Mouse (Mus musculus): ENCODE measurements around the gene Wars. TPM values are rescaled to one million over a fixed set of nuclear protein-coding genes. Genes with fewer than 3 reads are reported as not detected.

Gene Wars
- polyA plus RNA-seq, 2 experiments, result 19.4 to 27.8 TPM

DNA sequence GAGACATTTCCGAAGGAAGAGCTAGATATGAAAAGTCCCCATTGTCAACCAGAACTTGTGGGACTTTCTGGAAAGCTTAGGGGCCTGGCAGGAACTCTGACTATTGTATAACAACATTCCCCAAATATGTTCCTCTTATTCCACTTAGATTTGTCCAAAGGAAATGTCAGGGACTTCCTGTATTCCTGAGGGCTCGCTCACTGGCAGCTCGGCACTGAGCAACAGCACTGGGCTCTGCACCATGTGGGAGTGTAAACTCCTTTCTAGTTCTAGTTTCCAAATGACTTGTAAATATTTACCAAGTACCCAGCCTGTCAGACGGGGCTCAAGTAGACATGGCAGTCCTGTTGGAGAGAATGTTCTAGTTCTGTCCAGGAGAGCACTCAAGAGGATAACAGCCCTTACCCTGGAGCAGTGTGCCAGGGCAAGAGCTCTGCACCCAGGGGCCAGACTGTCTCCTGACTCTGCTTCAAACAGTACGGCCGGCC is 28.9 kb downstream of the Wars start:
- Histone ChIP-seq H3K4me3 (ENCODE audit: insufficient read depth in 1 of 2, low read depth in 2 of 2, low read length in 2 of 2) (no peak overlapping the region), H3K9ac (replicated peaks) (no peak overlapping the region), H3K27me3 (ENCODE audit: control insufficient read depth, insufficient read depth, low read length) (no peaks in the 10 kb centered on the region), H3K36me3 (replicated peaks; ENCODE audit: control insufficient read depth, insufficient read depth, low read depth) (peaks cover 13% of the 10 kb centered on the region), H3K9me3 (ENCODE audit: control insufficient read depth, low read length) (no peaks in the 10 kb centered on the region), H3K27ac (no peak overlapping the region), H3K4me1 (replicated peaks; ENCODE audit: control insufficient read depth in 2 of 2, insufficient read depth in 2 of 2, low read length in 1 of 2) (no peaks in the 10 kb centered on the region), H3K4me2 (ENCODE audit: low read depth) (no peak overlapping the region)
- 73% methylated on average over 6 of the region's 6 CpGs for WGBS (ENCODE audit: insufficient replicate concordance)
- no peak for TF ChIP-seq EP300 (IDR thresholded peaks at IDR 0.05; ENCODE audit: low read depth)
- TF ChIP-seq CTCF (IDR thresholded peaks at IDR 0.05; ENCODE audit: low read depth), result no peak
- no peak for ATAC-seq (ENCODE audit: insufficient read depth)
- no peak for DNase-seq (ENCODE audit: low read depth in 3 of 3, low spot score in 3 of 3)

DNA sequence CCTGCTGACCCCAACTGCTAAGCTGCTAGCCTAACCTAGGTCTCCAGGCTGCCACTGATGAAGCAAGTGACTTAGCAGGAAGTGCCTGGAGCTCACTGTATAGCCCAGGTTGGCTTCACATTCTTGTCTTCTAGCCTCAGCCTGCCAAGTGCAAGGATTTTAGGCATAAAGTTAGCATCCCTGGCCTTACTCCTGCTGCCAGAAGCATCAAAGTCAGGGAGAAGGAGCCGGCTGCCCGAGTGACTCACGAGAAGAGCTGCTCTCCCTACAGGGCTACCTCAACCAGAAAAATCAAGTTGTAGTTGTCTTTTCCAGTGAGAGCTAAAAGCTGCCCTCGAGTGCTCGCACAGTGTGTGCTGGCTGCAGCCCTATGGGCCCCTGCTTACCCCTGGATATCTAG is 35.5 kb downstream of the Wars start:
- H3K27ac ChIP-seq, result no peak overlapping the region
- H3K9ac ChIP-seq (replicated peaks), result no peak overlapping the region
- TF ChIP-seq CTCF (IDR thresholded peaks at IDR 0.05; ENCODE audit: low read depth), result no peak
- no peak for TF ChIP-seq EP300 (IDR thresholded peaks at IDR 0.05; ENCODE audit: low read depth)
- peaks cover 1% of the 10 kb centered on the region for H3K36me3 ChIP-seq (replicated peaks; ENCODE audit: control insufficient read depth, insufficient read depth, low read depth)
- ATAC-seq (ENCODE audit: insufficient read depth) (no peak), DNase-seq (ENCODE audit: low read depth in 3 of 3, low spot score in 3 of 3) (no peak)
- H3K4me1 ChIP-seq (replicated peaks; ENCODE audit: control insufficient read depth in 2 of 2, insufficient read depth in 2 of 2, low read length in 1 of 2), result 0 out of 4 replicates have a peak, but pooled peaks cover 0 to 1% of the 10 kb centered on the region in 2 experiments
- no peak overlapping the region for H3K4me3 ChIP-seq (ENCODE audit: insufficient read depth in 1 of 2, low read depth in 2 of 2, low read length in 2 of 2)
- WGBS (ENCODE audit: insufficient replicate concordance), result 70% methylated on average over 5 of the region's 5 CpGs
- H3K27me3 ChIP-seq (ENCODE audit: control insufficient read depth, insufficient read depth, low read length), result no peaks in the 10 kb centered on the region
- H3K4me2 ChIP-seq (ENCODE audit: low read depth), result no peak overlapping the region
- no peaks in the 10 kb centered on the region for H3K9me3 ChIP-seq (ENCODE audit: control insufficient read depth, low read length)

DNA sequence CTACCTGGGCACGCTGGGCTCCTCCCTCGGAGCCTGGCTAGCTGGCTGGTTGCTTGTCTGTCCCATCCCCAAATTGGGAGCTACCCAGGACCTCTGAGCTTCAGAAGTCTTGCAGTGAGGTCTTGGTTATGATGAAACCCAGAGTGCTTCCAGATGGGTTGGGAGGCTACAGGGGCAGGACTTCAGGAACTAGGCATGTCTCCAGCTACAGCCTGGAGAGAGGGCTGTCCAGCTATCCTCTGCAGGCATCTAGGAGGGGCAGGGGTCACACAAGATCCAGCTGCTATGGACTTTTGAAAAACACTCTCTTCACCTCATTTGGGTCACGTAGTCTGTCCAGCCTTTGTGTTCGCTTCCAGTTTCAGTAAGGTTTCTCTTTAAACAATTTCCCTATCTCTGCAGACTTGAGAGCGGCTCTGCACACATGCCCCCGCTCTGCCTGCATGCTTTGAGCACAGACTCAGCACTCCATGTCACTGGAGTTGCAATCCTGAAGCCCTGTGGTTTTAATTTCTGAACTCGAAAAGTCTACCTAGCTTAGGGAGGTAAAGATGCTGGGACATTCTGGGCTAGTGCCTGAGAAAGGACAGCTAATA is 36.3 kb downstream of the Wars start:
- Histone ChIP-seq H3K27ac (no peak overlapping the region), H3K4me2 (ENCODE audit: low read depth) (no peak overlapping the region), H3K9me3 (ENCODE audit: control insufficient read depth, low read length) (no peaks in the 10 kb centered on the region), H3K4me3 (ENCODE audit: insufficient read depth in 1 of 2, low read depth in 2 of 2, low read length in 2 of 2) (no peak overlapping the region), H3K27me3 (ENCODE audit: control insufficient read depth, insufficient read depth, low read length) (no peaks in the 10 kb centered on the region), H3K36me3 (replicated peaks; ENCODE audit: control insufficient read depth, insufficient read depth, low read depth) (no peaks in the 10 kb centered on the region; the same call in none of the 2 replicates), H3K4me1 (replicated peaks; ENCODE audit: control insufficient read depth in 2 of 2, insufficient read depth in 2 of 2, low read length in 1 of 2) (0 out of 4 replicates have a peak, but pooled peaks cover 0 to 1% of the 10 kb centered on the region in 2 experiments), H3K9ac (replicated peaks) (no peak overlapping the region)
- DNase-seq (ENCODE audit: low read depth in 3 of 3, low spot score in 3 of 3), result no peak
- TF ChIP-seq CTCF (IDR thresholded peaks at IDR 0.05; ENCODE audit: low read depth) (no peak), EP300 (IDR thresholded peaks at IDR 0.05; ENCODE audit: low read depth) (no peak)
- ATAC-seq (ENCODE audit: insufficient read depth), result no peak
- WGBS (ENCODE audit: insufficient replicate concordance), result 71% methylated on average over 7 of the region's 7 CpGs

DNA sequence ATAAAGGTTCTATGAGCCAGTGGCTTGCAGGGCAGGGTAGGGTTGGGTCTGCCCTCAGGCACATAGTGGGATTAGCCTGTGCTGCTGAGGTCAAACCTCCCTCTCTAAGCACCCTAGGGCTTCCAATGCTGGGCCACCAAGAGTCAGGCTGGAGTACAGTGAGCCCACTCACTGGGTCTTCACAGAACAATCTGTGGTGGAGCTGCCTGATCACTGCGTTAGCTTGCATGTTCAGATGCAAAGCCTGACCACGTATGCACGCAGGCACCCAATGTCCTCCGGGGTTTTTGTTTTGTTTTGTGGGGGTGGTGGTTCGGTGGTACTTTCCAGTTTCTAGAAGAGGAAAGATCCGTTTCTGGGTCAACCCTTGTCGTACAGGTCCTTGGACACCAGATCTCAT is 36.9 kb downstream of the Wars start:
- Histone ChIP-seq H3K27ac (no peak overlapping the region), H3K36me3 (replicated peaks; ENCODE audit: control insufficient read depth, insufficient read depth, low read depth) (no peaks in the 10 kb centered on the region; the same call in none of the 2 replicates), H3K9ac (replicated peaks) (no peak overlapping the region), H3K4me1 (replicated peaks; ENCODE audit: control insufficient read depth in 2 of 2, insufficient read depth in 2 of 2, low read length in 1 of 2) (0 out of 4 replicates have a peak, but pooled peaks cover 0 to 1% of the 10 kb centered on the region in 2 experiments), H3K4me3 (ENCODE audit: insufficient read depth in 1 of 2, low read depth in 2 of 2, low read length in 2 of 2) (no peak overlapping the region), H3K27me3 (ENCODE audit: control insufficient read depth, insufficient read depth, low read length) (no peaks in the 10 kb centered on the region), H3K4me2 (ENCODE audit: low read depth) (no peak overlapping the region), H3K9me3 (ENCODE audit: control insufficient read depth, low read length) (no peaks in the 10 kb centered on the region)
- ATAC-seq (ENCODE audit: insufficient read depth), result no peak
- 74% methylated on average over 7 of the region's 7 CpGs for whole genome bisulfite sequencing (ENCODE audit: insufficient replicate concordance)
- no peak for DNase-seq (ENCODE audit: low read depth in 3 of 3, low spot score in 3 of 3)
- TF ChIP-seq EP300 (IDR thresholded peaks at IDR 0.05; ENCODE audit: low read depth) (no peak), CTCF (IDR thresholded peaks at IDR 0.05; ENCODE audit: low read depth) (no peak)

DNA sequence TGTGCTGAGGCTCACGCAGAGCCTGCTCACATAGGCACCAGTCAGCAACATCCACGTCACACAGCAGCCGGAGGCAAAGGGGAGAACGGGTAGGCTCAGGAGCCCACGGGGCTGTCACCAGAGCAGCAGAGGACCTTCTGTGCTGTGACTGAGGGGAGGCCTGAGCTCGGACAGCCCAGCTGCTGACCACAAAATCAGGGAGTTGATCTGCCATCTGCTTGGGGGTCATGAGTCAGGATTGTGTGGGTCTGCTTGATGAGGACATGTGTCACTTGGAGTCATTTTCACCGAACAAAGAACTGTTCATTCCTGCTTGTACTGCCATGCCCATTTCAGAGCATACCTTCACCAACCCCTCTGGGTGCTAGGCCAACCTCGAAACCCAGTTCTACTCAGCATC is 37.8 kb downstream of the Wars start:
- Histone ChIP-seq H3K27ac (no peak overlapping the region), H3K9me3 (ENCODE audit: control insufficient read depth, low read length) (no peaks in the 10 kb centered on the region), H3K4me2 (ENCODE audit: low read depth) (no peak overlapping the region), H3K4me1 (replicated peaks; ENCODE audit: control insufficient read depth in 2 of 2, insufficient read depth in 2 of 2, low read length in 1 of 2) (0 out of 4 replicates have a peak, but pooled peaks cover 0 to 6% of the 10 kb centered on the region in 2 experiments), H3K27me3 (ENCODE audit: control insufficient read depth, insufficient read depth, low read length) (no peaks in the 10 kb centered on the region), H3K4me3 (ENCODE audit: insufficient read depth in 1 of 2, low read depth in 2 of 2, low read length in 2 of 2) (no peak overlapping the region), H3K36me3 (replicated peaks; ENCODE audit: control insufficient read depth, insufficient read depth, low read depth) (no peaks in the 10 kb centered on the region; the same call in none of the 2 replicates), H3K9ac (replicated peaks) (no peak overlapping the region)
- ATAC-seq (ENCODE audit: insufficient read depth), result no peak
- TF ChIP-seq CTCF (IDR thresholded peaks at IDR 0.05; ENCODE audit: low read depth) (no peak), EP300 (IDR thresholded peaks at IDR 0.05; ENCODE audit: low read depth) (no peak)
- no peak for DNase-seq (ENCODE audit: low read depth in 3 of 3, low spot score in 3 of 3)
- 73% methylated on average over 8 of the region's 8 CpGs for WGBS (ENCODE audit: insufficient replicate concordance)

All from liver, embryonic 14.5 days (tissue).